Mouse (Mus musculus) cerebellum, postnatal 36 days (tissue): ENCODE results near the gene Drap1.

Experiments
- DNase-seq, 2 experiments: peaks; one replicate each; pipeline ENCODE4 v3.0.0; 2021 to 2022; ENCODE audit warnings: mixed read lengths in 2 of 2

Drap1 gene

DNA sequence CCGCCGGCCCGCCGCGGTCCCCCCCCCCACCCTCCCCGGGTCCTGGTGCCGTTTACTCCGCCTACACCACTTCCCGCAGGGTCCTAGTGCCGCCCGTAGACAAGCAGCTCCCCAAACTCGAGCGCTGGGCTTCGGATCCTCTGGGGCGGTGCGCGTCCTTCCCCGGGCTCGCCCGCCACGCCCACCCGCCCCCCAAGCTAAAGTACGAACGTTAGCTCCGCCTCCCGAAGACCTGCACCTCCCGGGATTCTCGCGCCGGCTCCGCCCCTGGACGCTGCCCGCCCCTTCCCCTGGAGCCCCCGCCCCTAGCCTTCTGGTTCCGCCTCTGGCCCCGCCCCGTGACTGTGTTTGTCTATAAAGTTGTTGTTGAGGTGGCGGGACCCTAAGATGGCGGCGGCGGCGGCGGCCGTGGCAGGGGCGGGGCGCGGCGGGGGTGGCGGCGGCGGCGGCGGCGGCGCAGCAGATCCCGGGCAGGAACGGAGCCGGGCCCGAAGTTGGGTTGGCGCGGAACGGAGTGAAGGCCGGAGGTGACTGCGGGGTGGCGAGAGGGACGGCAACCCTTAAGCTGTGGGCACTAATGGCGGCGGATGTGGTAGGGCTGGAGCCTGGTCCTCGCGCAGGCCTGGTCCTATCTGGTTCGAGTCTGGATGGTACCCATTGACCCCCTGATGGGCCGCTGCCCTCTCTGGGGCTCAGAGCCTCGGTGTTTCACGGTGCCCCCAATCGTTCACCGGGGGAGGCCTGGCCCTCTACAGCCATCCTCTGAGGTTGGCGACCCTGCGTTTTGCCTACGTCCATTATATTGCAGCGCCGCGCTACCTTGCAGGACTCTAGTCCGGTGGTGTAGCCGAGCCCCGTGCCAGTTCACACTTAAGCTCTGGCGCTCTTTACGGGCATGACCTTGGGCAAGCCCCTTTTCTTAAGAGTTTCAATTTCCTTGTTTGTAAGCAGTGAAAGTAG is at the start of gene Drap1, which contains the start of gene AI837181:
Gene Drap1, minus strand, starts transcription at position 198 of the 960 bp plus-strand sequence.
Gene AI837181, plus strand, starts transcription at position 363 of the 960 bp plus-strand sequence.
- peak; percentile 93 to 95 for DNase-seq

GRCm38 (mm10) chr19:5473720-5474119 is 48.9 kb upstream of the Drap1 start, which contains the start of gene Efemp2:
Gene Efemp2 (plus strand): TSS chr19:5473954.
- peak in 1 of 2 experiments; percentile 68 for DNase-seq

GRCm38 (mm10) chr19:5472857-5473256 is 48.1 kb upstream of the Drap1 start:
- DNase-seq = no peak

GRCm38 (mm10) chr19:5471846-5472245 is 47.1 kb upstream of the Drap1 start:
- DNase-seq = no peak

DNA sequence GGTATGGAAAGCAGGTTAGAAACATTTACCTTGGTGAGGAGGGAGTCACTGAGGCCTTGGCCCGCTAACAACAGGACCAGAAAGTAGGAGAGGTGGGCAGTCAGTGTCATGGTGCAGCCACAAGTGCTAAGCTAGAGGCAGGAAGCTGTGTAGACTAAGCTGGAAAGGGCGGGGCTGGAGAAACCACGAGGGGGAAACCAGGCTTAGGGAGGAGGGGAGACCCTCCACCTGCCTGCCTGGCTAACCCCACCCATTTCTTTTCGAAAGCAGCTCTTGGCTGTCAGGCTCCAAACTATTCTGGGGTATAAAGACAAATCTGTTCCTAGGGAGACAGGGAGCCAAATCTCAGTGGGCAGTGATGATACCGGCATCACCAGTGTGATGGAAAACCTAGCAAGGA is 43.6 kb upstream of the Drap1 start, which contains the start of gene Ctsw:
Gene Ctsw, minus strand, starts transcription at position 134 of the 400 bp plus-strand sequence.
- no peak for DNase-seq

DNA sequence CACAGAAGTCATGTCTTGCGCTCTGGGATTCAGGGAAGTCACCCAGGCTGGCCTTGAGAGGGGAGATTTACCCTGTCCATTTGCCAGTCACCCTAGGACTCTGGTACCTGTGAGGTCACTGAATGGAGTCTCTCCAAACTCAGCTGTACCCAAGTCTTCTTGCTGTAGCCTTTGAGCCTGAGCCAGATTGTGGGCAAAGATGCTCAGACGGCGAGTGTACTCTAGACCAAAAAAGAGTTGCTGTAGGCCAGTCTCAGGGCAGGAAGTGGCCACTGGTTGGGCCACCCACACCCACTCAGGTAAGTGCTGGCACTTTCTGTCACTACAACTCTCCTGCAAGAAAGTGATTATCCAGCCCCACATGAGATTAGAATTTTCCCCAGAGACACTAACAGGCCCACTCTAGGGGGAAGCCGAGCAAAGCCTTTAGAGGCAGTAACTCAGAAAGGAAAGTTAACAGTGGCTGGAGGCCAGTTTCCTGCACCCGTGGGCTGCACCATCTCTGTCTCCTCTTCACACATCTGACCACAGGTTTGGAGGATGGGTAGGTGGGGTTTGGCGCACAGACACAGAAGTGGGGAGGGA is 42.2 kb upstream of the Drap1 start:
- no peak for DNase-seq

GRCm38 (mm10) chr19:5465037-5465436 is 40.3 kb upstream of the Drap1 start:
- DNase-seq = no peak

GRCm38 (mm10) chr19:5463791-5464562 is 39.2 kb upstream of the Drap1 start:
- DNase-seq = peak; percentile 67 to 69

- no peak for DNase-seq
Observed at GRCm38 (mm10) chr19:5463212-5463611, 38.4 kb upstream of the Drap1 start.

DNA sequence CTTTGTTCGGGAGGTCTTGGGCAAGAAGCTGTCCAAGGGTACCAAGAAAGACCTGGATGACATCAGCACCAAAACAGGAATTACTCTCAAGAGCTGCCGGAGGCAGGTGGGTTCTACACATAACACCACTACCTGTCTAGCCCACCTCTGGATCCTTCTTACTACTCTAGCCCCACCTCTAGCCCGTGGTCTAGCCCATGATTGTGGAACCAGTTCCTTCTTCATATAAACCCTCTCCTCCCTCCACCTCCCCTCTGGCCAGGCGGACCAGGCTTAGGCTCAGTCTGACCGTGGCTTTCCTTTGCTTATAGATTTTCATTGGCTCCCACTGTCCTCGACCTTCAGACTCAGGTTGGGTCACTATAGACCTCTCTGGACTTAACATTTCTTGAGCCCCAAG is 36.6 kb upstream of the Drap1 start:
- DNase-seq = no peak

- peak; percentile 86 to 87 for DNase-seq
Observed at GRCm38 (mm10) chr19:5460465-5460911, 35.7 kb upstream of the Drap1 start, which contains the start of gene Fibp. Gene Fibp (plus strand): TSS chr19:5460615.

GRCm38 (mm10) chr19:5459896-5460295 is 35.1 kb upstream of the Drap1 start:
- DNase-seq = no peak

GRCm38 (mm10) chr19:5459019-5459418 is 34.2 kb upstream of the Drap1 start:
- DNase-seq = no peak

- peak in 1 of 2 experiments; percentile 37 for DNase-seq
Observed at GRCm38 (mm10) chr19:5457746-5458442, 33.1 kb upstream of the Drap1 start, which contains the start of gene Ccdc85b. Gene Ccdc85b (minus strand): TSS chr19:5457894.

GRCm38 (mm10) chr19:5456922-5457745 is 32.4 kb upstream of the Drap1 start:
- peak; percentile 98 to 99 for DNase-seq

GRCm38 (mm10) chr19:5456241-5456921 is 31.6 kb upstream of the Drap1 start:
- peak in 1 of 2 experiments; percentile 50 for DNase-seq

DNA sequence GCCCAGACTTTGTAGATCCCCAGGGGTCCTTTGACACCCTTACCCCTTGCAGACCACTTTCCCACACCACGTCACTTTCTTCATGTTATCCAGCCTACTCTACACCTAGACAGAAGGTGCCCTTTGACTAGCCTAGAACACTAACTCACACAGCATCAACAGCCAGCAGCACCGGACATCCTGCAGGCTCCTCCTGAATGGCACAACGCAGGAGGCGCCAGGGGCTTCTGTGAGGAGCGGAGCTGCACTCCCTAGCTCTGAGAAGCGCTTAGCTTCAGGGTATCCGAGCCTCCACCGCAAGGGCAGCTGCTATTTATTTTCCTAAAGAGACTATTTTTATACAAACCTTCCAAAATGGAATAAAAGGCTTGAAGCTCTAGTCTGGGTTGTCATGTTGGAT is 30.8 kb upstream of the Drap1 start:
- no peak for DNase-seq

GRCm38 (mm10) chr19:5455037-5455436 is 30.3 kb upstream of the Drap1 start:
- DNase-seq = no peak

- no peak for DNase-seq
Observed at GRCm38 (mm10) chr19:5451766-5452165, 27.0 kb upstream of the Drap1 start.

DNA sequence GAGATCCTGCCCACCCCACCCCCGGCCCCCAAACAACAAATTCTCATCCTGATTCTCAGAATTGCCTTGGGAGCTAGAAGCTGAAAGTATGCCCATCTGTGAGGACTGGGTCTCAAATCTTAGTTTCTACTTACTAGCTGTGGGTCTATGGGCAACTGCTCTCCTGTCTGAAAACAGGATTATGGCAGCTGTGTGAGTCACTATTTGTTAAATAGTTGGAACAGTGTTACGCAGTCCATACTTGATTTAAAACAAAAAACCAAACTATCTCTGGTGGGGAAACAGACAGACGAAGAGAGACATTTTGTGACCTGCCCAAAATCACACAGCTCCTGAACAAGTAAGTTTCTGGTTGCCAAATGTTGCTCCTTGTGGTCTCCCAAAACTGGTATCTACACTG is 24.9 kb upstream of the Drap1 start:
- DNase-seq = no peak
